Mouse (Mus musculus) kidney, postnatal 36 days (tissue): ENCODE measurements around the gene Zp2.

Experiments used
- DNase-seq, 2 experiments: peaks; one replicate each; pipeline ENCODE4 v3.0.0; 2021 to 2022; ENCODE audit warnings: mixed read lengths in 2 of 2

The Zp2 gene

DNA sequence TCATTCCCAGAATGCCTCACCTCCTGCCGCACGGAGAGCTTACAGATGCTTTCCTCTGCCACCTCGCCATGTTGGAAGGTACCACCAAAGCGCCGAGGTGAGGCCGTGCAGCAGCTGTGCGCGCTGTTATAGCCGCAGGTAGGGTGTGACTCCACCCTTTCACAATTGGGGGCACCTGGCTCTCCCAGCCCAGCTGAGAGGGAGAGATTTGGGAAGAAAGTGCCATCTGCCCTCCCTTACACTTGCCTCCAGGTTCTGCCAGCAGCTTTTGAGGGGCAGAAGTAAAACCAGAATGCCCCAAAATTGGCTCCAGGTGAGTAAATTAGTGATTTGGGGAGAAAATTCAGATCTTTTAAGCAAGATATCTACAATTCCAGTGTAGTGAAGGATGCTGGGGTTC is at the start of gene Zp2:
Gene Zp2, minus strand, starts transcription at position 101 of the 400 bp plus-strand sequence.
- DNase-seq: no peak

DNA sequence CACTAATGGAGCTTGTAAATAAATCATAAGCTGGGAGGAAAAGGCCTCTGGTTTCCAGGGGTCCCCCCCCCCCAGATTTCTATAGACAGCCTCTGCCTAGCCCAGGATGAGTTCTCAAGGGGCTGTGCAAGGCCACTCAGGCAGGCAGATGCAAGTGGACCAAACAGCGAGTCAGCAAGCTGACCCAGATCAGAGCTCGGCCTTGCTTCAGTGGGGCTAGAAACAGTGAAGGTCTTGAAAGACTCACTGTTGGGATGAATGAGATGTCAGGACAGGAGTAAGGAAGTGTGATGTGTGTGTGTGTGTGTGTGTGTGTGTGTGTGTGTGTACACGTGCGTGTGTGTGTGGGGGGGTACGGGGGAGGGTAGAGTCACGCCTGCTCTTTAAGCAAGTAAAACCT is 47.7 kb upstream of the Zp2 start:
- DNase-seq: no peak

DNA sequence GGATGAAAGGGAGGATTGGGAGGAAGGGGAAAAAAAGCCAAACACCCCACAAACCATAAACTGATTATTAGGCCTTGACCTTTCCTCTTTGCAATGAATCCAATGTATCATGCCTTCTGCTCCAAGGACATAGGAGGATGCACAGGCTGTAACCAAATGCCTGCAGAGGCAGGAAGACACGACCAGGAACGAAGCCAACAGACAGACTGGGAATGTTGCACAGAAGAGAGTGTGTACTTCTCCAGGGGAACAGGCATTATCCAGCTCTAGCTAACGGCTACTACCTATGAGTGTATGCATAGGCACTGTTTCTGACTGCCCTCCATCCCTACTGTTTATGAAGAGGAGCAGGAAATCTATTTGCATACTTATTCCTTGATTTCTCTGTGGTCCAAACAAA is 47.1 kb upstream of the Zp2 start:
- DNase-seq: no peak

DNA sequence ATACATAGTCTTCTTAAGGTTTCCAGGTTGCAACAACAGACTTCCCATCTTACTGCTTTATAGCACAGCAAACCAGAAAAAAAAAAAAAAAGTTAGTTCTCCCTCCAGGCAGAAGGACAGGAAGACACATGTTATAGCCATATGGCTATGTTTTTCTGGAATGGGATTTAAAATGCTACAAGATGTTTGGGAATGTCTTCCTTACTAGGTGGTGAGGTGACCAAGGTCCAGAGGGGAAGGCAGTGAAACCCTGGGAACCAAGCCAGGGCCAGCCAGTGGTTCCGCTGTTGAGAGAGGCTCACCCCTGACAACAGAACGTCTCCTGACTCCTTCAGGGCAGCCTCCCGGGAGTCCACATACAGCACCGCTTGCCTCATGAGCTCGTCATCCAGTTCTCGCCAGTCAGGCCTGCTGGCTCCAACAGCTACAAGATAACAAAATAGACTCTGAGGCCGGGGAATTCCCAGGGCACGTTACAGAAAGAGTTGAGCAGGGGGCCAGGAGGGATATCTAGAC is 45.1 kb upstream of the Zp2 start:
- DNase-seq: peak; percentile 86 to 91

DNA sequence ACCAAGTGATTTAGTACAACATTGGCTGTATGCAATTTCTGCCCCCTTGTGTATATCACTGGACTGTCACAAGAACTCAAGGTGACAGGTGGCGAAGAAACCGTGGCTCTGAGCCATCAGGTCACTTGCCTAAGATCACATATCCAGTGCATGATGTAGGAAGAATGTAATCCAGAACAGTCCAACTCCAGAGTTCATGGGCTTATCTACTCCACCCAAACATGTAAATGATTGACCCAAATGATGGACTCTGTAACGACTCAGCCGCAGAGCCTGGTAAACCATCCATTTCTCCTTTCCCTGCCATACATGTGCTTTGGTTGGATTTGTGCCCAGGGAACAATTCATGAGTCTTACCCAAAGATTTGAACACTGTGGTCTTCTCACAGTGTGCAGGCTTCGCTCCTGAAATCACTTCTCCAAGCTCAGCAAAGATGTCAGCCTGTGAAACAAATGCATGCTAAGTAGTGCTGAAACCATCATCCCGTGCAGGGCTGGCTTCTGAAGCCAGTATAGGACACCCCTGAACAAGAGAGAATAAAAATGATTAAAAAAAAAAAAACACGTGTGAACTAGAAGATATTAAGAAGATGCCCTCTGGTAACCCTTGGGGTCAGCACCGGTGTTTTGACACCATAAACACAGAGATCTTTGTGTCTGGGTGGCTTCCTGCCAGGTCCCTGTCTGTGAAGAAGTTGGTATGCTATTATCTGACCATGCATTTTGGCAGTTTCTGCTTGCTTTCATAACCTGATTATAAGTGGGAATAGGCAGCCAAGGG is 44.5 kb upstream of the Zp2 start:
- DNase-seq: peak; percentile 79 to 89

DNA sequence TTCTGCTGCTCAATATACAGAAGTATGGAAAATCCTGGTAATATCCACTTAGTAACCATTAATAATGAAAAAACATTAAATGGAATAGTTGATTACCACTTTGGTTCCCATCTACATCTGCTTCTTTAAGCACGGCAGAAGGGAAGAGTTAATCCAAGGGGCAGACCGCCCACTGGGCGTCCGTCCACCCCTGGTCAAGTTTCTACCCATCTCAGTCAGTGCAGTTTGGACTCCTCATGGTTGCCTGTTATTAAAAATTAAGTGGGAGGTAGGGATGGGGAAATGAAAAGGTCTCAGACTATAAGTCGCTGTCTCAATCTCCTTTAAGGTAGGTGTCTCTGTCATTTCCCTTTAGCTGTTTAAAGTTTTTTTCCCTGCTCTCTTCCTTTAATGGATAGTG is 43.9 kb upstream of the Zp2 start:
- DNase-seq: peak; percentile 31 to 47

DNA sequence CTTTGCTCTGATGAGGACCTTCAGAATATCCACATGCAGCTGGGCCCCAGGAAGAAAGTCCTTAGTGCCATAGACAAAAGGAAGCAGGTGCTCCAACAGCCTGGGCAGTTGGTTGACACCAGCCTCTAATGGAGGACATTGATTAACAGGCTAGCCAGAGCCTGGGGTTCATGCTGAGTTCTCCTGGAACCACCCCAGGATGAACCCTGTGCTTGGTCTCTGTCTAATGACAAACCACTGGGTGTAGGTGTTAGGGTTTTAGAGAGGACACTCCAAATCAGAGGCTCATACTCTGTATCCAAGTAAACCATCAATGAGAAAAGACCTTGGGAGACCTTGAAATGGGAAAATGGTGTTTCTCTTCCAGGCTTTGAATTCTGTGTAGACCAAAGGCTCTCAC is 37.8 kb upstream of the Zp2 start:
- peak in 1 of 2 experiments; percentile 44 for DNase-seq

DNA sequence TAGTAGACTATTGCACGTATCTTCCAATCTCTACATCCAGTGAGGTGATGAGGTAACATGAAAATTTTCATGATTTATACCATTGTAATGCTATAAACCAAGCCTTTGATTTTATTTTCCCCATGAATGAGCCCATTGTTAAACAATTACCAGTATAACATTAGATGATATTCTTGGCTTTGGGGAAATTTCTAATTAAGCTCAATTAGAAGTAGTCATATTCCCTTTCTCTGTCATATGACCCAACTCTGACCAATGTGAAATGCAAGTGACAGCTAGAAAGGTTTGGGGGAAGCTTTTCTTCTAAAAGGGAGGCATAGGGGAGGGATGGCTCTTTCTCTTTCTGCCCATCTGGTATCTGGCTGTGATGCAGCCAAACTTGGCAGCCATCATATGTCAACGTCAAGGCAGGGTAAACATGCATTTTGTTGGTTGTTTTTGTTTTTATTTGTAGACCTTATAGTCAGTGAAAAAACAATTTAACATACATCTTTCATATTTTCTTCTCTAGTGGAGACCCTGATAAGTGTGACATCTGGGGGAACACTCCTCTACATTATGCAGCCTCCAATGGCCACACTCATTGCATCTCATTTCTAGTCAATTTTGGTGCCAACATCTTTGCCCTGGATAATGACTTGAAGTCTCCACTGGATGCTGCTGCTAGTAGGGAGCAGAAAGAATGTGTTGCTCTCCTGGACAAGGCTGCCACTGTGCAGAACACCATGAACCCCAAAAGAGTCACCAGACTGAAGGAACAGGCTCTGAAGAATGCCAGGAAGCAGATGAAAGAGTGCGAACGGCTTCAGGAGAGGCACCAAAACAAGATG is 36.5 kb upstream of the Zp2 start:
- DNase-seq: no peak

DNA sequence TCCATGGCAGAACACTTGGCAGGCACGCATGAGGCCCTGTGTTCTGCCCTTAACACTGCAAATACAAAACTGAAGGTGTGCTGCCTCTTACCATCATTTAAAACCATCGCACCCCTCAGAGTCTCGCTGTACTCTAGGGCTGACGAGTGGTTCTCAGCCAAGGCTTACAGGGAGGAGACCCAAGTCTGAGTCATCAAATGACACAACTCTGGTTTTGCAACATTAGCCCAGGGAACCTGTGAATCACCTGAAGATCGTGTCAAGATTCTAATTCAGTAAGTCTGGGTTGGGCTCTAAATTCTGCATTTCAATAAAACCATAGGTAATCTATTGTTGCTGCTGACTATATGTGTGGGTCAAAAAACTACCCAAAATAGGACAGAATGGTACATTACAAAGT is 35.5 kb upstream of the Zp2 start:
- DNase-seq: no peak

DNA sequence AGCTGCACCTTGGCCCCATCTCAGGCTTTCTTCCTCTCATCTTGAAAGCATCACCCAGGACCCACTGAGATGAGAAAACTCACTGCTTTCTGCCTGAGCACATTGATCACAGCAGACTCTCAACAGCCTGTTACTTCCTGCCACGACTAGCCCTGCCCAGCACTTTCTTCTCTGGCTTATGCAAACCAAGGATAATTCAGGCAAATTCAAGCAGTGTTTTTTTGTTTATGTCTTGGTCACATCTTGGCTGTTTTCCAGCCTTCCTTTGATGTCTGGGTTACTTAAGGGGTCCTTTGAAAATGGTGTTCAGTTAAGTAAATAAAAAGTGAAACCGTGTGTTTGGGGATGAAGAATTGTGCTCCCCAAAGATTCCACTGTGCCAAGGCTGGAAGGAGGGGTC is 33.8 kb upstream of the Zp2 start:
- DNase-seq: no peak

DNA sequence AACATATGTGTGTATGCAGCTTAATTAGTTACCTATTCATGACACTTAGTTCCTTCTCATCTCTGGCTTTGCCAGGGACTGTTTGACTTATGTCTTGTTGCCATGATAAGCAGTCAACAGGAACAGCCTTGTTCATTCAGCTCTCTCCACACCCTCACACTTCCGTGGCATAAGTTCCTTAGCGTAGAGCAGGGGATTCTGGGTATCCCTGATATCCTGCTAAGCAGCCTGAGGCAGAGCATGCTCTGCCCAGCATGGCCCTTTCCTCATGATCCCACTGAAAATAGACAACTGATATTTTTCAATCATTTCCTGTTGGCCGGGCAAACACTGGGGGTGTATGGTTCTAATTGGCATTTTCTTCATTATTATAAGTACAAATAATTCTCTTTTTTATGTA is 32.5 kb upstream of the Zp2 start:
- DNase-seq: no peak

DNA sequence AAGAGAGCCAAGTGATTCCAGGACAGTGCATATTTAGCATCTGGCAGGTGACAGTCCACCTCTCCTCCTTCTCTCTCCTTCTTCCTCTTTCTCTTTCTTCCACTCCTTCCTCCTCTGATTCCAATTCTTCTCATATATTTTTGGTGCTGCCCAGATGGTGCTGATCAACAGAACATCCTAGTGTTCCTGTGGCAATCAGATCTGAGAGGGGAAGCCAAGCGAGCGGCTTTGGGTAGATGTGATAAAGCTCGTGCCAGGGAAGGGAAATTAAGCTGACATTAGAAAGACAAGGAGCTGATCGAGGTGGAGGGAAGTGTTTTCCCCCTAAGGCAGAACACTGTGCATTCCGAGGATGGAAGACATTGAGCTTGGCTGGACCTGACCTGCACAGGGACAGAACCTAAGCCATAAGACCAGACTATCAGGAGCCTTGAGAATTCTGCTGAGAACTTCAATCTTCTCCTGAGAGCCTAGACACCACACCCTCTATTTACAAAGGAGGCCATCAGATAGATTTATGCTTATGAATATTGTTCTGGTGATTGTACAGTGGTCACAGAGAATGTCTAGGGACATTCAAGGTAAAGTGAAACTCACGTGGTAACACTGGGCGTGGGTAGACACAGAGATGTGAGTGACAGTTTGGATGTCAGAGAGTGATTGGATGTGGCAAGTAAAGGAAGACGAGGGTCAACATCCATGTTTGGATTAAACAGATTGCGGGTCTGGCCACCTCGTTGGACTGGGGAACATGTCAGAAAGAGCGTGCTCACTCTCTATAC is 29.8 kb upstream of the Zp2 start:
- DNase-seq: no peak

DNA sequence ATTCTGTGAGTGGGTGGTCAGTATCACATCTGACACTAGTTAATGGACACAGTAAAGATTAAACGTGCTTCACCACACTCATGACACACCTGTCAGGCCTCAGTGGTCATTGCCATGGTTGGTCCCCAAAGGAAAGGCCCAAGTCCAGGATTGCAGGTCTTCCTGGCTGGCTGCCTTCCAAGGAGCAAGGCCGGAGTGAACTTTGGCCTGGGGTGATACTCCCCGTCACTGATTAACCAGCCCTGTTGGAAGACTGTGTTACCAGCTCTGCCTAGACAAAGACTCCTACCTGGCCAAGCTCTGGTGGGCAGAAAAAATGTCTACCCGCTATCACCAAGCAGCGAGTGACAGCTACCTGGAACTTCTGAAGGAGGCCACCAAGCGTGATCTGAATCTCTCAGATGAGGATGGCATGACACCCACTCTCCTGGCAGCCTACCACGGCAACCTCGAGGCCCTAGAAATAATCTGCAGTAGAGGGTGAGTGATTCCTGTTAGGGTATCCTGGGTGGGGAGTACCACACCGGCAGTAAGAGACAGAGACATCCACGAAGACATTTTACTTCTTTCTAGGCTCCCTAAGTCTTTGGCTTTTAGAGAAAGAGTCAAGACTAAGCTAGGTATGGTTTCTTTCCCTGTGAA is 28.6 kb upstream of the Zp2 start, which contains the start of gene Anks4b:
Gene Anks4b, plus strand, starts transcription at position 256 of the 642 bp plus-strand sequence.
- peak; percentile 92 to 94 for DNase-seq

DNA sequence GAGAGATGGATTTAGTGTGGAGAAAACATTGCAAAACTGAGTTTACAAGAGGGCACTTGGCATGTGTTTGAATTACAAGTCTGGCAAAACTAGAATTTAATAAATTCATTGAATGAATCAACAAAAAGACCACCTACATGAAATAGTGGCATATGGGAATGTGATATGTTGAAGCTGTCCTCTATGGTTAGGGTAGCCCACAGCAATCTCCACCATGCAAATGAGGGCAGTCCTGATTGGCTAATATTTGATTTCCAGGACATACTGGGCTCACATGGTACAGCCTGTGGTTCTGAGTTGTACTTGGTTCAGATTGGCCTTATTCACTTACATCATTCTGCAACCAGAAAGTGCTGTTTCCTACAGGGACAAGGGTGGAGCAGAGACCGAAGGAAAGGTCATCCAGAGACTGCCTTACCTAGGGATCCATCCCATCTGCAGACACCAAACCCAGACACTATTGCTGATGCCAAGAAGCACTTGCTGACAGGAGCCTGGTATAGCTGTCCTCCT is 27.2 kb upstream of the Zp2 start:
- no peak for DNase-seq

DNA sequence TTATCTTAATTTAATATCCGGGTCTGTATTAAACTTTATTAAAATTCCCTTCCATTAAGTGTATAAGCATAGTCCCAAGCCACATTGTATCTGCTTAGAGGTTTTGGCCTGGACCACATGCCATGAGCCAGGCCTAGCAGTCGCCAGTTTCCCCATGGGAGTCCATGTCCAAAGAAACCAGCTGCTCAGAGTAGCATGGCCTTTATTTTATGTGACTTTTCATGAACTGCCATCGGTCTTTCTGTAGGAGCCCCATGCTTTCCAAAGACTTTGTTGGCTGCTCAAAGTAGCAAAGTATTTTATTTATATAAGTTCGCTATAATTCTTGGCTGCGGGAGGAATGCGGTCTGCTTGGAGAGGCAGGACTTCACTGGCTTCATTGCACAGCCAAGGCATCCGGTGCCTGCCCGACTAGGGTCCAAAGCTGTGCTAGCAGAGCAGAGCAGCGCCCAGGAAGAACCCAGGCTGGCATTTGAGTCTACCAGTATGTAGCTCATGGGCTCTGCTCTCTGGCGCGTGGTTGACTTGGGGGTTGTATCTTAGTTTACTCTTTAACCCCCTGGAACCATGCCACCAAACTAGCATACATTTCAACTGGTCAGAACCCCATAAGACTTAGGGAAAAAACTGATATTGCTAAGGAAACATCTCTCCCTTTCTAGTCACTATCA is 18.6 kb upstream of the Zp2 start:
- DNase-seq: peak; percentile 38 to 68

DNA sequence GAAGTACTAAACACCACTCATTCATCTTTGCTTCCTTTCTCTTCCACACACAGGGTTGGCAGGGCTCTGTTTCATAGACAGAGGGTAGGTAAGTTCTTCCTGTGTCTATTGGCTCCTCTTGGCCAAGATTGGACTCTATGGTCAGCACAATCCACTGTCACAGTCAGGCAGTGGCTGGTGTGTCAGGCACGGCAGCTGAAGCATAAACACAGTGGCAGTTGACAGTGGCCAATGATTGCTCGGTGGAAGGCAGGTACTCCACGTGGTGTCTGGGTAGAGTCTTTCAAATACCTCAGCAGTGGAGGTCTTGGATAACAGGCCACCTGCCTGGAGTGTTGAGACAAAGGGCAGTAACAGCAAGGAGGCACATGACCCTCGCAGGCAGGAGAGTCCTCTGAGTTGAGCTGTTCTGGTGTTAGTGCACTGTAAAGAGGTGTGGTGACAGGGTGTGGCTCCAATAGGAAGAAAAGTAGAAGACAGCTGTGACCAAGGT is 13.1 kb upstream of the Zp2 start:
- DNase-seq: no peak

DNA sequence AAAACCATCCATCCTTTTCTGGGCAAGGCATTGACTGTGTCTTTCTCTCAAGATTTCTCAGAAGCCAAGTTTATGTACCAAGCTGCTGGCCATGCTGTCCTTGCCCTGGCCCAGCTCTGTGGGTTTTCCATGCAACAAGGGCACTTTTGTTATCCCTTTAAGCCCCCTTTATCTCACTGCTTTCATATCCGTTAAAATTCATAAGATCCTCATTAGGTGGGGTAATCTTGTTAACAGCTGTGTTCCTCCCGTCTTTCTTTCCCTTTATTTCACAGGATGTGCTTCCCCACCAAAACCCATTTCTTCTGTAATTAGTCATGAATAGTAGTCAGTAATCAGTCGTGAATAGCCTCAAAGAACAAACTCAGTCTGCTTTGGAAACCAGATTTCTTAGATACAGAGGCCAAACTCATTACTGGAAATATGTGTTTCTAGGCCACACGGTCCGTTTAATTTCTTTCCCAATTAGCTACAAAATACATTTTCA is 12.5 kb upstream of the Zp2 start:
- no peak for DNase-seq

DNA sequence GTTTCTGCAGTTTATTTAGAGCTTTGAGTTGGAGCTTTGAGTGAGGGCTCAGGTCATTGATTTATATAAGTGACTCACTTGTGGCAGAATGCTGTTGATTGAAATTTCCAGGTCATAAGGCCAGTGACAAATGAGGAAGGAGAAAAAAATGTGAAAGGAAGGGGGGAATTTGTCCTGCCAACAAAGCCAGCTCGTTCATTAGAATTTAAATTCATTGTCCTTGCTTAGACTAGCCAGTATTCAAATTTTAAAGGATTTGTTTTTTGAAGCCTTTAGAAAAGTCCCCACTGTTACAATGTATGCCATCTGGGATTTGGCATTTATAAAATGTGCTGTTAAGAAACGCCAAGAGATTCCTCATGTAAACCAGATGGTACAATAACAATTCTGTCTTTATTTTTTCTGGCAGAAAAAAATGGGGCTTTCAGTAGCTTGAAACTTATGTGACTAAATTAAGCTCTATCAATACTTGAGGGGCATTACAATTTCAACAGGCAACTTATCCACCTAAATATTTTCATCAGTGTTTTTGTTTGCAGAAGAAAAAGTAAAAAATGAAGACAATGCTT is 11.8 kb upstream of the Zp2 start:
- no peak for DNase-seq

DNA sequence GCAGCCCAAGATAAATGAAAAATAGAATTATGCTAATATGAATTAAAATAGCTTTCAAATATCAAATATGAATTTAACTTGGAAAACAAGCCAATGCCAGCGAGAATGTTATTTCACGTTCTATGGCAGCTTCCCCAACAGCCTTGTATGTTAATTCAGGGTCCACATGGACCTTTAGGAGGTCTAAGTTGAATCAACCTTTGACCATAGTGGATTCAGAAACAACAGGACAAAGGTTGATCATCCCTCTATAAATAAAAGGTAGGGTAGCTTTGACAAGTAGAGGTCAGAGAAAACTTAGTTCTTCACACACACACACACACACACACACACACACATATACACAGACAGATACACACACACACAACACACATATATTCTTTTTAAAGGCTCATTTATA is 5.8 kb upstream of the Zp2 start:
- no peak for DNase-seq

DNA sequence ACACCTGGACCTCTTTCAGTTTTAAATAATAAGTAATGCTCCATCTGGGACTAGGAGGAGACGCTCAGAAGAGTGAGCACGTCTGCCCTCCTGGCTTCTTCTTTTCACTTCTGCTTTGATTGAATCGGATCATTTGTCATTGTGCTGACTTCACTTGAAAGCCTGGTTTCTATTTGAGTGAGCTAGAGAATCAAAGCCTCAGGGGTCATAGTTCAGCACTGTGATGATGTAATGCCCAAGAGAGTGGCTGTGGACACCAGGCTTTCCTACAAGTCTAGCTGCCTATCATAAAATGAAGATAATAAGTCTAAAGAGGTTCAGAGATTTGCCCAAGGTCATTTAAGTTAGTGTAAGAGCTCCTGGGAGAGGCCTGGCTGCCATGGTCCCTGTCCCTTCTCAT is 5.2 kb upstream of the Zp2 start:
- peak; percentile 47 to 66 for DNase-seq

DNA sequence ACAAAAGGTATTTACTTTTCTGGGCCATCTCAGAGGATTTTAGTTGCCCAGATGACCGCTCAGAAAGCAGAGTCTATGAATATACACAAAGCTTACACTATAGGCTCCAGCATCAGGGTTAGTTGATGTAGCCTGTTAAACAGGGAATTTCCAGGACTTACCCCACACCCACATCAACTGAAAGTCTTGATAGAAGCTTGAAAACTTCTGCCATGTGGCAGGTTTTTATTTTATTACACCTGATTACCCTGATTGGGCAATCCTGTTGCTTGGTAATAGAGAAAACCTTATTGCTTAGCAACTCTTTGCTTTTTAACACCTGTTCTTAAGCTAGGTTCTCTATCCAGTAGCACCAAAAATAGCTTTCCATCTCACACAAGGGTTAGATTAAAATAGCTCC is 2.3 kb downstream of the Zp2 start:
- no peak for DNase-seq
